Mouse (Mus musculus): Measurements from ENCODE around the gene Fads6. TPM values are rescaled to one million over a fixed set of nuclear protein-coding genes. Genes with fewer than 3 reads are reported as not detected.

The Fads6 gene
- polyA plus RNA-seq, 1 experiment from 2014 or later = 1.2 TPM

DNA sequence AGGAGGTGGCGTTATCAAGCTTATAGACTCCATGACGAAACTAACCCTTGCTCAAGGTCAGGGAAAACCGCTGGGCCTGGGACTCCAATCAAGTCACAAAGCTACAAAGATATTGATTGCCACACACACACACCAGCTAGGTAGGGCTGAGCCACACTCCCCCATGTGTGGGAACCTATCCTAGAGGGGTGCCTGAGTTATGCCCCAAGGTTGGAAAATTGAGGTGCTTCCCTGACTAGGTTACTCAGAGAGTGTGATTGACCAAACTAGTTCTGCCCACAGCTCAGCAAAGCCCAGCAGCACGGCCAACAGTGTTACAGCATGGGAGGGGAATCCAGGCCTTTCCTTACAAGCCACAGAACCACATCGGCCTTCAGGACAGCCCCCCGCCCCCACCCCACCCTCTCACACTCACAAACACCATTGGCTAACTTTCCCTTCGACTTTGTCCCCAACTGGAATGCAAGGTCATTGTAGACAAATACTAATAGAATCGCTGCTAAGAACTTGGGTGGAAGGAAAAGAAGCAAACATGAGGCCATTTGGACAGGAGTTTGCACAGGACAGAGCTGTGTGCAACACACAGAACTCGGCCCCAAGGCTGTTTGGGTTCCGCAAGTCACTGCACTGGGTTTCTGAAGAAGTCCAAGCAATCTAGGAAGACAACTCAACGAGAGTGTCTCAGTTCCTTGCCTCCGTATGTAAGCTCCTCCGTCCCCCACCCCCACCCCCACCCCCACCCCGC, 4.7 kb downstream of the Fads6 start:
- no peak overlapping the region for H3K27ac ChIP-seq (ENCODE audit: low read depth, low read length)
- peaks cover 4% of the 10 kb centered on the region; the same call in 1 of the 2 replicates for H3K4me1 ChIP-seq (ENCODE audit: control insufficient read depth, insufficient read depth, low read length)
- no peak overlapping the region for H3K4me3 ChIP-seq (ENCODE audit: low read depth, low read length)

DNA sequence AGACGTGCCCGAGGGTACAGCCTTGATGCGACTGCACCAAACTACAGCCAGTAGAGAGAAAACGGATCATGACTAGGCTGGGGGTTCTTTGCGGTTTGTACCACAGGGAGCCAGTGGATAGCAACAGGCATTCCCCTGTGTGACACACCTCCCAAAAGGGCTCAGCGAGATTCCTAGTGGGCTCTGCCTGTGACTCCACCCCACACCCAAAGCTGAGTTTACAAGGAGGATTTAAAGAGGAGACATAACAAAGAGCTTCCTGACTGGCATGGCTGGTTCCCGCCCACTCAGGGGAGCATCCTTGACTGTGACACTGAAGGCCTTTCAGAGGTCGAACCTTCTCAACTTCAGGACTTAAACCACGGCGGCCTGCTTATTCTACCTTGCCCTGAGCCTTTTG, 6.0 kb downstream of the Fads6 start:
- H3K4me1 ChIP-seq (ENCODE audit: control insufficient read depth, insufficient read depth, low read length) = no peaks in the 10 kb centered on the region; the same call in 1 of the 2 replicates
- no peak overlapping the region; the same call in 1 of the 2 replicates for H3K27ac ChIP-seq (ENCODE audit: low read depth, low read length)
- peaks cover 8% of the 10 kb centered on the region; the same call in 1 of the 2 replicates for H3K27me3 ChIP-seq (ENCODE audit: control insufficient read depth, insufficient read depth, low read length)
- WGBS (ENCODE audit: insufficient replicate concordance) = 77% methylated on average over 10 of the region's 10 CpGs
- no peak overlapping the region for H3K9ac ChIP-seq (ENCODE audit: low read depth, low read length)
- H3K4me3 ChIP-seq (ENCODE audit: low read depth, low read length) = no peak overlapping the region
- no peak overlapping the region for H3K4me2 ChIP-seq
- H3K36me3 ChIP-seq (ENCODE audit: control insufficient read depth, insufficient read depth, low read length) = no peaks in the 10 kb centered on the region
- no peak for ATAC-seq (replicated peaks; ENCODE audit: insufficient number of reproducible peaks, low FRiP score, low TSS enrichment)
- H3K9me3 ChIP-seq (replicated peaks; ENCODE audit: control insufficient read depth, low read length) = no peaks in the 10 kb centered on the region

More for the DNA sequence above, 4.7 kb downstream of the Fads6 start:
- WGBS (ENCODE audit: insufficient replicate concordance) = 55% methylated on average over 14 of the region's 14 CpGs
- Histone ChIP-seq H3K36me3 (ENCODE audit: control insufficient read depth, insufficient read depth, low read length) (no peaks in the 10 kb centered on the region), H3K4me2 (no peak overlapping the region), H3K27me3 (ENCODE audit: control insufficient read depth, insufficient read depth, low read length) (peaks cover 19% of the 10 kb centered on the region), H3K9me3 (replicated peaks; ENCODE audit: control insufficient read depth, low read length) (no peaks in the 10 kb centered on the region), H3K9ac (ENCODE audit: low read depth, low read length) (no peak overlapping the region)
- ATAC-seq (replicated peaks; ENCODE audit: insufficient number of reproducible peaks, low FRiP score, low TSS enrichment) = no peak

DNA sequence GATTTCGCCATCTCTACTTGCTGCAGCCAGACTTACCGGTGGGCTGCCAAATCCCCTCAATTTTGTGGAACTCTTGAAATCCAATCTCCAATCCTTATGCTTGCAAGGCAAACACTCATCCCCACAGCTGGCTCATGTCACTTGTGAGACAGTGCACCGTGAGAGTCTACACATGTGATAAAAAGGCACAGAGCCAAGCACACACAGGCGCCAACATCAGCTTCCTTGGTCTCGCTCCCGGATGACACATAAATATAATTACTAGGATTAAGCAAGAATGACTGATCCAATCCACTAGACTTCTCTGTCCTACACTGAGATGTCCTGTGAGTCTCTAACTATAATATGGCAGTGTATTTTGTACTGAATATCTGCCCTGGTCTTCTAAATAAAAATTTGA, 6.5 kb downstream of the Fads6 start:
- WGBS (ENCODE audit: insufficient replicate concordance) = 74% methylated on average over 6 of the region's 6 CpGs
- Histone ChIP-seq H3K9me3 (replicated peaks; ENCODE audit: control insufficient read depth, low read length) (no peaks in the 10 kb centered on the region), H3K27me3 (ENCODE audit: control insufficient read depth, insufficient read depth, low read length) (peaks cover 4% of the 10 kb centered on the region; the same call in 1 of the 2 replicates), H3K9ac (ENCODE audit: low read depth, low read length) (no peak overlapping the region), H3K4me3 (ENCODE audit: low read depth, low read length) (no peak overlapping the region), H3K4me1 (ENCODE audit: control insufficient read depth, insufficient read depth, low read length) (no peaks in the 10 kb centered on the region; the same call in 1 of the 2 replicates), H3K36me3 (ENCODE audit: control insufficient read depth, insufficient read depth, low read length) (no peaks in the 10 kb centered on the region), H3K27ac (ENCODE audit: low read depth, low read length) (no peak overlapping the region), H3K4me2 (no peak overlapping the region)
- ATAC-seq (replicated peaks; ENCODE audit: insufficient number of reproducible peaks, low FRiP score, low TSS enrichment) = no peak

DNA sequence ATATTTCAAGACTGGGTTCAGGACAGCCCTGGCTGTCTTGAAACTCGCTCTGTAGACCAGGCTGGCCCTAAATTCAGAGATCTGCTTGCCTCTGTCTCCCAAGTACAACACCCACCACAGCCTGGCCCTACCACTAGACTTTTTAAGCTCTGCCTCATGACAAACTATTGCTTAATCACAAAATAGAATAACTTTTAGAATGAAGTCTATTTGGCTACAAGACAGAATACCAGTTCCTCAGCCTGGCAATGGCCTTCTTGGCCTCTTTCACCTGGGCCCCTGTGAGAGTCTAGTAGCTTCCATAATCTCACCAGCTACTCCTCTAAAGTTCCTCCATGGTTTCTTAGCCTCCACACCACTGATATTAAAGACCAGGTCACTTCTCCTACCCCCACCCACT, 7.1 kb downstream of the Fads6 start:
- H3K4me2 ChIP-seq = no peak overlapping the region
- 85% methylated on average over 1 of the region's 1 CpGs for WGBS (ENCODE audit: insufficient replicate concordance)

DNA sequence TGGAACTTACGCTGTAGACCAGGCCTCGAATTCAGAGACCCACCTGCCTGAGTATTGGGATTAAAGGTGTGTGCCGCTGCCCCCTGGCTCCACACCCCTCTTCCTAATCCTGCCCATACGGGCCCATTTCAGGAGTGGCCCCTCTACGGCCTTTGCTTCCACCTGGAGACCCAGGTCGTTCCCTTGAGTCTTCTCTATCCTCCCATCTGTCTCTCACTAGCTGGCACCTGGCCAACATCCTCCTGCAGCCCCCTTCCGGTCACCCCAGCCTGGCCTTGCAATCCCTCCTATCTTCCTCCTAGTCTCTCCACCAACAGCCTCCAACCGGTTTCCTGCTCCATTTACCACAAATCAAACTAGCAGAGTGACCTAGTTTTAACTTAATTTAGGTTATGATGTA, 7.6 kb downstream of the Fads6 start:
- H3K4me1 ChIP-seq (ENCODE audit: control insufficient read depth, insufficient read depth, low read length) = no peaks in the 10 kb centered on the region; the same call in 1 of the 2 replicates
- no peaks in the 10 kb centered on the region for H3K36me3 ChIP-seq (ENCODE audit: control insufficient read depth, insufficient read depth, low read length)
- 63% methylated on average over 8 of the region's 8 CpGs for whole genome bisulfite sequencing (ENCODE audit: insufficient replicate concordance)
- H3K9me3 ChIP-seq (replicated peaks; ENCODE audit: control insufficient read depth, low read length) = no peaks in the 10 kb centered on the region
- ATAC-seq (replicated peaks; ENCODE audit: insufficient number of reproducible peaks, low FRiP score, low TSS enrichment) = no peak
- no peak overlapping the region for H3K4me3 ChIP-seq (ENCODE audit: low read depth, low read length)
- H3K9ac ChIP-seq (ENCODE audit: low read depth, low read length) = no peak overlapping the region
- H3K27me3 ChIP-seq (ENCODE audit: control insufficient read depth, insufficient read depth, low read length) = no peaks in the 10 kb centered on the region
- H3K27ac ChIP-seq (ENCODE audit: low read depth, low read length) = no peak overlapping the region
- no peak overlapping the region for H3K4me2 ChIP-seq

More for the DNA sequence above, 7.1 kb downstream of the Fads6 start:
- no peak overlapping the region for H3K9ac ChIP-seq (ENCODE audit: low read depth, low read length)
- H3K27me3 ChIP-seq (ENCODE audit: control insufficient read depth, insufficient read depth, low read length) = no peaks in the 10 kb centered on the region
- no peaks in the 10 kb centered on the region for H3K9me3 ChIP-seq (replicated peaks; ENCODE audit: control insufficient read depth, low read length)
- ATAC-seq (replicated peaks; ENCODE audit: insufficient number of reproducible peaks, low FRiP score, low TSS enrichment) = no peak
- no peaks in the 10 kb centered on the region; the same call in 1 of the 2 replicates for H3K4me1 ChIP-seq (ENCODE audit: control insufficient read depth, insufficient read depth, low read length)
- H3K4me3 ChIP-seq (ENCODE audit: low read depth, low read length) = no peak overlapping the region
- H3K27ac ChIP-seq (ENCODE audit: low read depth, low read length) = no peak overlapping the region
- no peaks in the 10 kb centered on the region for H3K36me3 ChIP-seq (ENCODE audit: control insufficient read depth, insufficient read depth, low read length)

DNA sequence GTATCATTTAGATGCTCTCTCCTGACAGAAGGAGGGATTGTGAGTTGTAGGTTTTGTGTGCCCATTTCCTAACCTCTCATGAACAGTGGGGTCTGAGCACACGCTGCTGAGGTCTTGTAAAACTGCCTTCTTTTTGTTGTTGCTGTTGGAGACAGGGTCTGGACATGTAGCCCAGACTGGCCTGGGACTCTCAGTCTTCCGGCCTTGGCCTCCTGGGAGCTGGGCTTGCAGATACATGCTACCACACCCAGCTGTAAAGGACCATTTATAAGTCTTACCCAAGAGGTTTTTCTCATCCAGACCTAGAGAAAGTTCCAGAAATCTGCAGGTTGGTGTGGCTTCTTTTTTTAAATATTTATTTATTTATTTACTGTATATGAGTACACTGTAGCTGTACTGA, 9.2 kb downstream of the Fads6 start:
- H3K27me3 ChIP-seq (ENCODE audit: control insufficient read depth, insufficient read depth, low read length) = no peaks in the 10 kb centered on the region
- H3K9me3 ChIP-seq (replicated peaks; ENCODE audit: control insufficient read depth, low read length) = no peaks in the 10 kb centered on the region
- no peaks in the 10 kb centered on the region for H3K36me3 ChIP-seq (ENCODE audit: control insufficient read depth, insufficient read depth, low read length)
- H3K9ac ChIP-seq (ENCODE audit: low read depth, low read length) = no peak overlapping the region
- no peak overlapping the region for H3K27ac ChIP-seq (ENCODE audit: low read depth, low read length)
- no peak overlapping the region for H3K4me2 ChIP-seq
- H3K4me1 ChIP-seq (ENCODE audit: control insufficient read depth, insufficient read depth, low read length) = no peaks in the 10 kb centered on the region; the same call in 1 of the 2 replicates
- H3K4me3 ChIP-seq (ENCODE audit: low read depth, low read length) = no peak overlapping the region
- ATAC-seq (replicated peaks; ENCODE audit: insufficient number of reproducible peaks, low FRiP score, low TSS enrichment) = no peak
- 82% methylated on average over 2 of the region's 2 CpGs for WGBS (ENCODE audit: insufficient replicate concordance)

DNA sequence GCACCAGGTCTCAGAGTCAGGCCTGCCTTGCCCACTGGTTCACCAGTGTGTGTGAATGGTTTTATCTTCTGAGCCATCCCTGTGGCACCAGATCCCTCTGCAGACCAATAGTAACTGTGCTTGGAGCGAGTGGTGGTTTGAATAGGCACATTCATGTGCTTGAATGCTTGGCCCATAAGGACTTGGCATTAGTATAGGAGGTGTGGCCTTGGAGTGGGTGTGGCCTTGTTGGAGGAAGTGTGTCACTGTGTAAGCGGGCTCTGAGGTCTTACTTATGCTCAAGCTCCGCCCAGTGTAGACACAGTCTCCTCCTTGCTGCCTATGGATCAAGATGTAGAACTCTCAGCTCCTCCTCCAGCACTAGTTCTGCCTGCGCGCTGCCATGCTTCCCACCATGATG, 10.1 kb downstream of the Fads6 start:
- no peaks in the 10 kb centered on the region for H3K27me3 ChIP-seq (ENCODE audit: control insufficient read depth, insufficient read depth, low read length)
- H3K36me3 ChIP-seq (ENCODE audit: control insufficient read depth, insufficient read depth, low read length) = no peaks in the 10 kb centered on the region
- no peak overlapping the region for H3K4me3 ChIP-seq (ENCODE audit: low read depth, low read length)
- H3K4me2 ChIP-seq = no peak overlapping the region
- ATAC-seq (replicated peaks; ENCODE audit: insufficient number of reproducible peaks, low FRiP score, low TSS enrichment) = no peak
- H3K9me3 ChIP-seq (replicated peaks; ENCODE audit: control insufficient read depth, low read length) = no peaks in the 10 kb centered on the region
- 74% methylated on average over 5 of the region's 5 CpGs for WGBS (ENCODE audit: insufficient replicate concordance)
- no peaks in the 10 kb centered on the region; the same call in 1 of the 2 replicates for H3K4me1 ChIP-seq (ENCODE audit: control insufficient read depth, insufficient read depth, low read length)
- H3K27ac ChIP-seq (ENCODE audit: low read depth, low read length) = no peak overlapping the region
- no peak overlapping the region for H3K9ac ChIP-seq (ENCODE audit: low read depth, low read length)

DNA sequence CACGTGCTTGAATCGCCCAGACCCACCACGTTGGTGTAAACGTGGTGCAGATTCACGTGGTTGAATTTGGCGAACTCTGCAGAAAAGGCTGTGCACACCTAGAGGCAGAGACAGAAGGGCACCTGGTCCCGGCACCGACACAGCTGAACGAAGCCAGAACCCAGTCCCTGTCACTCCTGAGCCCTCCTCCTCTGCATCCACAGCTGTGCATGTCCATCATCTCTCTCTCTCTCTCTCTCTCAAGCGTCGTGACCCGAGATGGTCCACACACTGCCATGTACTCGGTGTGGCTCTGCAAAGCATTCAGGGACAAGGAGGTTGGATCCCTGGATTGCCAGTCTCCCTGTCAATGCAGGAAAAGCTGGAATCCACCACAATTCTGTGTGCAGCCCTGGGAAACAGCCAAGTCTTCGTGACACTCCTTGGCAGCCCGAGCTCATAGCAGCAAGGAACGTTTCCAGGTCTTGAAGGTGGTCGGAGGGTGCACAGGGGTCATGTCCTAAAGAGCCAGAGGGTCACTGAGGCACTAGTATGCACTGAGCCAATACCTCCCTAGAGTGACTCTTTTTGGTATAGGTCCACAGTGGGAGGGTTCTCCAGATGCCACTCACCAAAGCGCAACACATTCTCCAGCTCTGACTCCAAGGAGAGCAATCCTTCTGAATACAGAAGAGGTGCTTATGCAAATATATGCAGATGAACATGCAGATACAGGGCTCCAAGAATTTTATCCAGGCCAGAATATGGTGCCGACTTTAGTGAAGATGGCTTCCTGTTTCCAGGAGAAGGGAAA, 11.1 kb downstream of the Fads6 start:
- Histone ChIP-seq H3K4me3 (ENCODE audit: low read depth, low read length) (no peak overlapping the region), H3K9ac (ENCODE audit: low read depth, low read length) (no peak overlapping the region), H3K36me3 (ENCODE audit: control insufficient read depth, insufficient read depth, low read length) (no peaks in the 10 kb centered on the region), H3K4me2 (no peak overlapping the region), H3K27ac (ENCODE audit: low read depth, low read length) (no peak overlapping the region), H3K27me3 (ENCODE audit: control insufficient read depth, insufficient read depth, low read length) (no peaks in the 10 kb centered on the region), H3K4me1 (ENCODE audit: control insufficient read depth, insufficient read depth, low read length) (no peaks in the 10 kb centered on the region; the same call in 1 of the 2 replicates), H3K9me3 (replicated peaks; ENCODE audit: control insufficient read depth, low read length) (no peaks in the 10 kb centered on the region)
- WGBS (ENCODE audit: insufficient replicate concordance) = 70% methylated on average over 19 of the region's 19 CpGs
- no peak for ATAC-seq (replicated peaks; ENCODE audit: insufficient number of reproducible peaks, low FRiP score, low TSS enrichment)
